Mouse (Mus musculus): Measurements from ENCODE around the gene Krtap4-1. TPM values are rescaled to one million over a fixed set of nuclear protein-coding genes. Genes with fewer than 3 reads are reported as not detected.

Gene Krtap4-1
- total and polyA plus RNA-seq, 3 experiments, result not detected

DNA sequence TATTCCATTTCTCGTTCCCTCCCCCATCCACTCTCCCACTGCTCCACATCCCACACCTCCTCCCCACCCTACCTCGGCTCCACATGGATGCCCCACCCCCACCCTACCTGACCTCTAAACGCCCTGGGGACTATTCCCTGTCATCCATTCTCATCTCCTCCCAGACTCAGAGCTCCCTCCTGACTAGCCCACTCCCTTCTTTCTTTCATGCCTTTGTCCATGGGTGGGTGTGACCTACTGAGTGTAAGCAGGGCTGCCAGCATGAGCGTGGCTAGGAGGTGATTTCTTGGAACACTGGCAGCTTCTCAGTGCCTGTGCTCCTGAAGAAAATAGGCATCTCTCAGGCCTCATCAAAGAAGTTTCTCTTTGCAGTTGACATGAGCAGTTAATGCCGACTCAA is 29.0 kb upstream of the Krtap4-1 start:
- H3K79me2 ChIP-seq (ENCODE audit: control insufficient read depth, insufficient read depth, low read length, poor library complexity), result no peaks in the 10 kb centered on the region
- no peaks in the 10 kb centered on the region for H3K27me3 ChIP-seq (ENCODE audit: control insufficient read depth in 1 of 2, insufficient read depth in 2 of 2, low read length in 2 of 2)
- no peak overlapping the region for H3K4me3 ChIP-seq (ENCODE audit: control insufficient read depth in 1 of 2, insufficient read depth in 1 of 2, low read depth in 2 of 2, low read length in 2 of 2)
- no peak for DNase-seq (ENCODE audit: low read depth, low spot score)
- no peaks in the 10 kb centered on the region for H3K4me1 ChIP-seq (ENCODE audit: control insufficient read depth in 1 of 2, insufficient read depth in 2 of 2, low read length in 2 of 2)
- no peaks in the 10 kb centered on the region for H3K9me3 ChIP-seq (replicated peaks; ENCODE audit: insufficient read depth, low read length)
- no peaks in the 10 kb centered on the region for H3K36me3 ChIP-seq (ENCODE audit: control insufficient read depth in 1 of 2, insufficient read depth in 2 of 2, low read length in 2 of 2)
- H3K27ac ChIP-seq (ENCODE audit: control insufficient read depth, low read depth, low read length), result no peak overlapping the region
- H3K9ac ChIP-seq (ENCODE audit: control insufficient read depth, low read depth, low read length, poor library complexity, severe bottlenecking), result no peak overlapping the region
- TF ChIP-seq POLR2AphosphoS5 (IDR thresholded peaks at IDR 0.05; ENCODE audit: borderline replicate concordance, low read depth, low read length) (no peak), MAZ (IDR thresholded peaks at IDR 0.05; ENCODE audit: low read depth, low read length) (no peak), ZKSCAN1 (IDR thresholded peaks at IDR 0.05; ENCODE audit: low read depth, low read length) (no peak), E2F4 (IDR thresholded peaks at IDR 0.05; ENCODE audit: borderline replicate concordance, low read depth, low read length) (no peak), TAL1 (IDR thresholded peaks at IDR 0.05; ENCODE audit: low read length) (no peak), JUND (IDR thresholded peaks at IDR 0.05; ENCODE audit: low read depth, low read length) (no peak), GATA1 (IDR thresholded peaks at IDR 0.05; ENCODE audit: low read depth, low read length) (no peak), MEF2A (IDR thresholded peaks at IDR 0.05; ENCODE audit: extremely low read depth, insufficient replicate concordance, low read depth, low read length, poor library complexity, severe bottlenecking) (no peak), UBTF (IDR thresholded peaks at IDR 0.05; ENCODE audit: borderline replicate concordance, insufficient read depth, low read depth, low read length) (no peak), HCFC1 (IDR thresholded peaks at IDR 0.05; ENCODE audit: low read depth, low read length) (no peak), ELF1 (IDR thresholded peaks at IDR 0.05; ENCODE audit: low read depth, low read length) (no peak)

DNA sequence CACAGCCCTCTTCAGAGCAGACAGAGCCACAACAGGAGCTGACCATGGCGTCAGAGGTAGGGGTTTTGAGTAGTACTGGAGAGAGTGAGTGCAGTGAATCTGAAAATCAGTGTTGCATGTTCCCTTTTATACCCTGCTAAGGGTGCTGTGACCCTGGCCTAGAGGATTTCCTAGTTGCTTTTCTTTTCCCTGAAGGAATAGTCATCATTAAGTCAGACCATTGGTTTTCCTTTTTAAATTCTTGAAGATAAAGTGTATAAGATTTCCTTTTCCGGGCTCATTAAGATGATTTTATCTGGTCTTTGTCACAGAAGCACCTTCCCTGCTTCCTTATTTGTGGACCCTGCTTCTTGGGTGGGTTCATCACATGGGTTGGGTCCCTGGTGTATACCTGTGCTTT is 22.1 kb upstream of the Krtap4-1 start, which contains the start of gene Gm11555:
Gene Gm11555, minus strand, starts transcription at position 101 of the 400 bp plus-strand sequence.
- H3K4me3 ChIP-seq (ENCODE audit: control insufficient read depth in 1 of 2, insufficient read depth in 1 of 2, low read depth in 2 of 2, low read length in 2 of 2), result no peak within 1 kb of the TSS
- TF ChIP-seq MYC (IDR thresholded peaks at IDR 0.05; ENCODE audit: low read depth, low read length), result no peak
- no peak for TF ChIP-seq MAFK (IDR thresholded peaks at IDR 0.05; ENCODE audit: borderline replicate concordance, low read depth, low read length)
- TF ChIP-seq POLR2AphosphoS2 (IDR thresholded peaks at IDR 0.05; ENCODE audit: low read length), result no peak
- no peak for TF ChIP-seq MXI1 (IDR thresholded peaks at IDR 0.05; ENCODE audit: low read depth, low read length)
- TF ChIP-seq MAX (IDR thresholded peaks at IDR 0.05; ENCODE audit: low read length), result no peak
- no peak for TF ChIP-seq USF2 (IDR thresholded peaks at IDR 0.05; ENCODE audit: borderline replicate concordance in 1 of 2, insufficient read depth in 1 of 2, low read depth in 1 of 2, low read length in 2 of 2)
- TF ChIP-seq BHLHE40 (IDR thresholded peaks at IDR 0.05; ENCODE audit: borderline replicate concordance, low read depth, low read length), result no peak
- TF ChIP-seq EP300 (IDR thresholded peaks at IDR 0.05; ENCODE audit: low read depth in 1 of 2, low read length in 2 of 2), result no peak
- no peak for TF ChIP-seq MYB (IDR thresholded peaks at IDR 0.05; ENCODE audit: low read depth, low read length)
- TF ChIP-seq RCOR1 (IDR thresholded peaks at IDR 0.05; ENCODE audit: low read depth, low read length), result no peak
- no peak for TF ChIP-seq POLR2A (IDR thresholded peaks at IDR 0.05; ENCODE audit: control insufficient read depth in 1 of 2, insufficient read depth in 1 of 2, low read depth in 1 of 2, low read length in 2 of 2, poor library complexity in 1 of 2)
- TF ChIP-seq ZC3H11A (IDR thresholded peaks at IDR 0.05; ENCODE audit: low read depth, low read length), result no peak
- TF ChIP-seq MEF2A (IDR thresholded peaks at IDR 0.05; ENCODE audit: extremely low read depth, insufficient replicate concordance, low read depth, low read length, poor library complexity, severe bottlenecking), result no peak
- no peaks in the 10 kb centered on the region for H3K9me3 ChIP-seq (replicated peaks; ENCODE audit: insufficient read depth, low read length)
- H3K4me1 ChIP-seq (ENCODE audit: control insufficient read depth in 1 of 2, insufficient read depth in 2 of 2, low read length in 2 of 2), result no peaks in the 10 kb centered on the region
- H3K27me3 ChIP-seq (ENCODE audit: control insufficient read depth in 1 of 2, insufficient read depth in 2 of 2, low read length in 2 of 2), result no peaks in the 10 kb centered on the region
- H3K36me3 ChIP-seq (ENCODE audit: control insufficient read depth in 1 of 2, insufficient read depth in 2 of 2, low read length in 2 of 2), result no peaks in the 10 kb centered on the region
- H3K79me2 ChIP-seq (ENCODE audit: control insufficient read depth, insufficient read depth, low read length, poor library complexity), result no peaks in the 10 kb centered on the region
- no peak within 1 kb of the TSS for H3K9ac ChIP-seq (ENCODE audit: control insufficient read depth, low read depth, low read length, poor library complexity, severe bottlenecking)
- DNase-seq (ENCODE audit: low read depth, low spot score), result no peak
- no peak within 1 kb of the TSS for H3K27ac ChIP-seq (ENCODE audit: control insufficient read depth, low read depth, low read length)

Measured in MEL (cell line).